Mouse (Mus musculus) embryo, embryonic 10 days (tissue): ENCODE results near the gene Tfr2.
A peak's percentile ranks its signal among the peaks of the same experiment; 100 is the strongest.

Source experiments
- DNase-seq: peaks from one replicate; pipeline ENCODE4 v3.0.0-alpha.2; 2015; ENCODE audit warnings: low spot score

The Tfr2 gene

DNA sequence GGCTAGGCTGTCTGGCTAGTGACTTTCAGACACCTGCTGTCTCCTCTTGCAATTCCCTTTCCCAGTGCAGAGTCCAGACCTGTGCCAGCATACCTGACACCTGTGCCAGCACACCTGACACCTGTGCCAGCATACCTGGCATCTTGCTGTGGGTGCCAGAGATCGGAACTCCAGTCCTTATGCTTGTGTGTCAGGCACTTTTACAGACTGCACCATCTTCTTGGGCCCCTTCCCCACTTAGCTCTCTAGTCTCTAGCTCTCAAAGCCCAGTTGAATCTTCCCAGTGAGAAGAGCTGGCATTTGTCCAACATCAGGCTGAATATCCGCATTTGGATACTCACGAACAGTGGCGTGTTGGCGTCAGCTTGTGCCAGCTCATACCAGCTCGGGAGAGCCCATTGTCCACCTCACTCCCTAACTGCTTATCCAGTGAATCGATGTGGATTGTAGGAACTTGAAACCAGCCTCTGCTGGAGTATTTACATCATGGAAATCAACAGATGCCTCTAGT lies 30.3 kb upstream of the Tfr2 start:
- no peak for DNase-seq

DNA sequence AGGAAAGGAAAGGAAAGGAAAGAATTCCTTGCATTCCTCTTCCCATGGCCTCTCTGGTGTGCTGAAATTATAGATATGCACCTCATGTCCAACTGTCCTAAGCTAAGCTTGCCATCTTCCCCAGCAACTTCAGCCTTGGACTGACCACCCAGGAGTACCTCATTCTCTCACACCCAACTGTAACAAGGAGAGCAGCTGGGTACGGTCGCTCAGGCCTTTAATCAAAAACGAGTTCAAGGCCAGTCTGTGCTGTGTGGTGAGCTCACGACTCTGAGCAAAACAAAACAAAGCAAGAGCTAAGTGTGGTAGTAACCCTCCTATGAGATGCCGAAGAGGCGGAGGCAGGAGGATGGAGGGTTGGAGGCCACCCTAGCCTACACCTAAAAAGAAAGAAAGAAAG lies 28.6 kb upstream of the Tfr2 start:
- no peak for DNase-seq

DNA sequence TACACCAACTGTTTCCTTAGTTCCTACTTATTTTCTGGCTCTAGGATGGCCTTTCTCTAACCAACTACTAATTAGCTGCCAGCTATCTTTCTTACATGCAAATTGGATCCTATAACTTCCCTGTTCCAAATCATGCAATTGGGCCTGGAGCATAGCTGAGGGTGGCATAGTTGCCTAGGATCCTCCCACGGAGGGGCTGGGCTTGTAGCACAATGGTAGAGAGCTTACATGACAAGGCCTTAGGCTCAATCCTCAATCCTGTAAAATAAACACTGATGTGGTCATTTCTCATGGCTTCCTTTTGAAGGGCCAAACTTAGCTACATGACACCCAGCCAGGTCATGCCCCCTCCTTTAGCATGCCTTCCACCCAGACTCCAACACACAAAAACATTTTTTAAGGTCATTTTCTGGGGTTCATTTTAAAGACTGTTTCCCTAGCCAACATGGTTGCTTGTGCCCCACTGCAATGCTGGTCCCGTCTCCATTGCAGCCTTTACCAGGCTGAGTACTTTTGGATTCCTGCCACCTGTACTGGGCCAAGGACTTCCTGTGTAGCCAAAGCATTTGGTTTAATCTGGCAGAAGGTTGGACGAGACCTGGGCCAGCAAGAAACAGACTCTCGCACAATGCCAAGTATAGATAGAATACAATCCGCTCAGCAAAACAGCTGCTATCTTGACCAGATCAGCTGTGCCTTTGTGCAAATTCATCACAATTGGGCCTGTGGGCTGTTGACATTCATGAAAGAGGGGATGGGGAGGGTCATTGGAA lies 27.7 kb upstream of the Tfr2 start:
- DNase-seq = no peak

DNA sequence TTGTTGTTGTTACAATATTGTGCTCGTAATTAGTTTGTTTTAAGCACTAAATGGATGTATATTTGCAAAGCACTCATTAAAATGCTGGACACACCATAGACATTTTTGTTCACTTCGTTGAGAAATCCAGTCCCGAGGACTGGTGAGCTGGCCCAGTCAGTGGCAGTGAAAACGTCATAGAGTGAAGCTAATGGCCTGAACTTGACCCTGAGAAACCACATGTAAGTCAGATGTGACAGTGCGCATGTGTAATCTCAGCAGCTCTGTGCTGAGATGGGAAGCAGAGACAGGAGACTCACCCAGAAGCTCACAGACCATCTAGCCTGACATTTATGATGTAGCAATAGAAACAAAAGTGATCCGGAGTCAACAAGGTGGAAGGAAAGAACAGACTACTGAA lies 24.7 kb upstream of the Tfr2 start:
- DNase-seq = no peak

DNA sequence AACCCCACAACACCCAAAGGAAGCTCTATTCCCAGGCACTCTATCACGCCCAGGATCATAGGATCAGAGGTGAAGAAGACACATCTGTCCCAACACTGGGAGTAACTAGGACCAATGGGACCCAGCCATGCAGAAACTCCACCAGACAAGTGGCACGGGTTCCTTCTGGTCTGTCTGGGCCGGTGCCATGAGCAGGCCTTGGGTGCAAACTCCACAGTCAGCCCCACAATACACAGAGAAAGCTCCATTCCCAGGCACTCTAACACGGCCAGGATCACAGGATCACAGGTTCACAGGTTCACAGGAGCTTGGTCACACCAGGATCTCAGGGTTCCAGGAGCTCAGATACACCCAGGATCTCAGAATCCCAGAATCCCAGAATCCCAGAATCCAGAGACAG lies 24.0 kb upstream of the Tfr2 start:
- no peak for DNase-seq

DNA sequence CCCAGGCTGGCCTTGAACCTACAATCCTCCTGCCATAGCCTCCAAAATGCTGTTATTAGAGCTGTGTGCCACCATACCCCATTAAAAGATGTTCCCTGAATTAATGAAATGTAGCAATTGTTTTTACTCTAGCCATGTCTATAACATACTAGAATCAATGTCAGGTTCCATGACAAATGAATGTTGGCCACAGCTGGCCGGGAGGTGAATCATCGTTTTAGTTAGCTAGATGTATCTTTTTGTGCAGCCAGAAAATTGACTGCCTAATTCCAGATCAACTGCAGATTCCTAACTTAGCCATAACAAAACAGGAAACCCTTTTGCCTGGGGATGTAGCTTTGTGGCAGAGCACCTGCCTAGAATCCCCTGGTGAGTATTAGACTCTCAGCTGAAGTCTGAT lies 19.8 kb upstream of the Tfr2 start:
- DNase-seq = no peak

DNA sequence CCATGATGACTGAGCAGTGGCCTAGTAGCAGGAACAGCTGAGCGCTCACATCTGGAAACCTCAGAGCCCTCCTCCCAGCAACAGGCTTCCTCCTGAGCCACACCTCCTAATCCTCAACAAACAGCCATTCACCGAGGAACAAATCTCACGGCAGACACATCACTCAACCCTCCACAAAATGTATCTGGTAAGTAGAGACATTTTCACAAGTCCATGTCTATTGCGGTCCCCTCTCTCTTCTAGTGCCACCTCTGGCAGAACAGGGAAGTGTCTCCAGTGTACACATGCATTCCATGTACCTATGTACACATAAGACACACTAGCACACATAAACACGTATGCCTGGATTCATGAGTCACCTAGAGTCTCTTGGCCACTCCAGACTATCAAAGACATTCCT lies 18.5 kb upstream of the Tfr2 start:
- DNase-seq = no peak

DNA sequence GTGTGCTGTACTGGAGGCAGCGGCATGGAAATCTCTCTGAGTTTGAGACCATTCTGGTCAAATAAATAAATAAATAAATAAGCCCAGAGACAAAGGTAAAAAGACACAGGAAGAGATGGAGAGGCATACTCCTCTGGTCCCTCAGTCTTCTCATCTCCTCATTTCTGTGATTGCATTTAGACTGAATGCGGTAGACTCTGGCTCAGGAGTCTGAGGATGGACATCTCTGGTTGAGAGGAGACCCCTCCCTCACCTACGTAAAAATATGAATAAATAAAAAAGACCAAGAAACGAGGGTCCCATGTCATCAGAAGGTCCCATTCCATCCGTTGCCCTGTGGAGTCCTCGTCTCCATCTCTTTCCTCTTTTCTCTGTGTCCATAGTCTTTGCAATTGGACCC lies 16.6 kb upstream of the Tfr2 start:
- no peak for DNase-seq

DNA sequence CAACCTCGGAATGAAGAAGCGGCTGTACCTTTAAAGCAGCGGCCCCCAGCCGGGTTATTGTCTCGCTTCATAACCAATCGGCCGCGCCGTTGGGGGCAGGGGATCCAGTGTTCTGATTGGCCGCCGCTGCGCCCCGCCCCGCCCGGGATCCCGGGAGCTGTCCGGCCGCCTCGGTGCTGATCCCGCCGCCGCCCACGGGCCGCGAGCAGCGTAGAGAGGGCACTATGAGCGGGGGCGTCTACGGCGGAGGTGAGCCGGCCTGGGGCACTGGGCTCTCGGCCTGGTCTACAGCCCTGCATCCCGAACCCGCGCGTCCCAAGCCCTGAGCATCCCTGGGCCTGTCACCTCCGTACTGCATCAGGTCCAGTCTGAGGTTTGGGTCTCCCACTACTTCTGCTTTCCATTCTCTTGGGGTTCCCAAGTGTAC lies 16.2 kb upstream of the Tfr2 start, which contains the start of gene Actl6b:
TSS of gene Actl6b (plus strand) at position 107 of the 427 bp plus-strand sequence.
- DNase-seq = peak; percentile 83

DNA sequence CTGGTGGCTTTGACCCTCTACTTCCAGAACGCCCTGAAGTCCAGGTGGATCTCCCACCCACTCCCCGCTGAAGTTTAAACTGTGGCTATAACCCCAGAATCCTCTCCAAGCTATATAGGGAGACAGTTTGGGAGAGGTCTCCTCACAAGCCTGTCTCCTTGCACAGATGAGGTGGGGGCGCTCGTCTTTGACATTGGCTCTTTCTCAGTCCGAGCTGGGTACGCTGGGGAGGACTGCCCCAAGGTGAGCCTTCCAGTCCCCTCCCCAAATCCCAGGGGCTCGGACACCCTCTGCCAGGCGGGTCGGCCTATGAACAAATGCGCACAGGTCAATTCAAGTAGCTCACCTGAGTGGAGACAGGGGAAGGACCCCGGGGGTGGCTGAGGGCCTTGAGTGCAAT lies 15.7 kb upstream of the Tfr2 start:
- no peak for DNase-seq

DNA sequence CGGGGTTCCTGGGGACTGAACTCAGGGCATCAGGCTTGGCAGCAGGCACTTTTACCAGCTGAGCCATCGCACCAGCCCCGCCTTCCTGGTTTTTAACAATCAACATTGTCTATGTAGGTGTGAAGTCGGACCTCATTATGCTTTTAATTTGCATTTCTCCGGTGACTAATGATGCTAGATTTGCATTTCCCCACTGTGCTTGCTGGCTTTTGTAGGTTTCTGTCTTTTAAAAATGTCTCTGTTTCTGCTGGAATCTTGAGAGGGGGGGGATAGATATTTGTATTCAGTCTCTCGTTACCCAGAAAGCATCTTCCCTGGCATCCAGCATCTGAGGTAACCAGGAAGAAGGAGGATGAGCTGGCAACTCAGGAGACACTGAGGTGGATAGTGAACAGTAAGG lies 8.1 kb upstream of the Tfr2 start:
- no peak for DNase-seq

DNA sequence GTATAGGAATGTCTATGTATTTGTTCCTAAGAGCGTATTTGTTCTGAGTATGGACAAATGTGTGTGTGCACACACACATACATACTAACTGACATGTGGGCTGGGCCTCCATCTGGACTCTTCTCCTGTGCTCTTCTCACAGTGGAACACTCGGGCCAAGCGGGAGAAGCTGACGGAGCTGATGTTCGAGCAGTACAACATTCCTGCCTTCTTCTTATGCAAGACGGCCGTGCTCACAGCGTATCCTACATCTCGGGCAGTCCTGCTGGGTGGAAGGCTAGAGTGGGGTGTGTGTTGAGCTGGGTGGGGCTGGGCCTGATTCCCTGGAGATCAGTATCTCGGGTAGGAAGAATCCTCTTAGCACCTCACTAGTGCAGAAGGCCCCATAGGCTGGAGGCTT lies 6.7 kb upstream of the Tfr2 start:
- DNase-seq = no peak

DNA sequence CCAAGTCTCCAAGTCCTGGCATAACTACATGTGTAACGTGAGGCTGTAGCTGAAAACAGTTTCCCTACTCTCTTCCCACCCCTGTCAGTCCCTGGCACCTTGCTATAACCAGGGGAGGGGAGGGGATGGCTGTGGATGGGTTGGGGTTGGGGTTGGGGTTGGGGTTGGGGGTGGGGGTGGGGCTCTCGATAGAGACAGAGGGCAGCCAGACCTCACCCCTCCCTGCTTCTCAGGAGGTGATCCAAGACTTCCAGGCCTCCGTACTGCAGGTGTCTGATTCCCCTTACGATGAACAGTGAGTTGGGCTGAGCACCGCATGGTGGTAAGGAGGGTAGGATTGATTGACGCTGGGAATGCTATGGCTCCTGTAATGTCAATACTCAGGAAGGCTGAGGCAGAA lies 3.9 kb upstream of the Tfr2 start:
- DNase-seq = no peak

DNA sequence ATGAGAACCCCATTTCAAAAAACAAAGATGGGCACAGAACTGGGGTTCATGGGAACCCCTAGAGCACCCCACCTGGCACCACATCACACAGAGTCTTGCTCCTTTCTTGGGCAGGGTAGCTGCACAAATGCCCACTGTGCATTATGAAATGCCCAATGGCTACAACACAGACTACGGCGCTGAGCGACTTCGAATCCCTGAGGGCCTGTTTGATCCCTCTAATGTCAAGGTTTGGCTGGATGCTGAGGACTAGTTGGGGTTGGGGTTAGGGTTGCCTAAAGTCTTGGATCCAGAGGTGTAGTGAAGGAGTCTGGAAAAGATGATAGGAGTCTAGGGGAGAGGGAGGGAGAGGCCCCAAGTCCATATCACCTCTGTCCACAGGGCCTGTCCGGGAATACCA lies 3.2 kb upstream of the Tfr2 start:
- no peak for DNase-seq

DNA sequence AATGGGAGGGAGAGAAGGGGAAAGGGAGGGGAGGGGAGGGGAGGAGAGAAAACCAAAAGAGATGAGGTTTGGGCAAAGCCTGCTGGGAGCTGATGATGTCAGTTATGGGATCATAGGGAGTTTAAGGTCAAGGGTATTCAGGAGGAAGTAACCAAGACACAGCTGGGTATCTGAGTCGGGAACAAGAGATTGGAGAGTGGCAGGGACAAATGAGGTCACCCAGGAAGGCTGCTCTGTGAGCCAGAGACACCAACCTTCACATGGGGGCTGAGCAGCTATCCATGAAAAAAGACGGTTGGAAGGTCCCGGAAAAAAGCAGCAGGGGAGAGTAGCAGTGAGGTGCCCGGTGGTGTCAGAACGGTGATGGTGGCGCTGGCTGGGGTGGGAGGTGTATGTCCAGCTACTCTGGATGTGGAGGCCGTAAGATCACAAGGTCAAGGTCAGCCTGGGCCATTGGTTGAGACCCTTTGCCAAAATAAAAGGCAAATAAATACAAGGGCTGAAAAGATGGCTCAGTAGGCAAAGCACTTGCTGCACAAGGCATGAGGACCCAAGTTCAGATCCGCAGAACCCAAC lies 1.3 kb upstream of the Tfr2 start:
- no peak for DNase-seq

DNA sequence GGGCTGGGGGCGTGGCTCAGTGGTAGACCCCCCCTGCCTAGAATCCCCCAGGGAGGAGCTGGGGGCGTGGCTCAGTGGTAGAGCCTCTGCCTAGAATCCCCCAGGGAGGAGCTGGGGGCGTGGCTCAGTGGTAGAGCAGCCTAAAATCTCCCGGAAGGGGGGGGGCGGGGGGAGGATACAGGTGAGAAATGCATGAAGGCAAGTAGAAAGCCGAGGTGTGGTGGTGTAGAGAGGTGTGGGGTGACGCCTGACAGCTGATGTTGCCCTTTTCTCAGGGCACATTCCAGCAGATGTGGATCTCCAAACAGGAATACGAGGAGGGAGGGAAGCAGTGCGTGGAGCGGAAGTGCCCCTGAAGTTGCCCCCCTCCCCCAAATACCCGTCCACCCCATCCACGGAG lies 609 bp upstream of the Tfr2 start:
- no peak for DNase-seq

DNA sequence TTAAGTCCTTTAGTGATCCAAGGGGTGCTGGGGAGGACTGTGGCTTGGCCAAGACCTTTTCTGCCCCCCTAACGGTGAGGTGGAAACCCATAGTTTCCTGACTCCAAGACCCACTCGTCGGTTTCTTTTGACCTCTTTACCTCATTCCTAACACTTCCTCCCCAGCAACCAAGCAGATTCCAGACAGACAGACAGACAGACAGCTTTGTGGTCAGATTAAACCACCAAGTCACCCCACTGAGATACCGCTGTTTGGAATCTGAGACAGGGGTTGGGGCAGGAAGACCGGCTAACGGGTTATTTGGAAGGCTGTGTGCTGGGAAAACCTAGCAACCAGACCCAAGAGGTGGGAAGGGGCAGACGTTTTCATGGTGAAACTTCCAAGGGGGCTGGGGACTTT lies 541 bp downstream of the Tfr2 start:
- DNase-seq = no peak

DNA sequence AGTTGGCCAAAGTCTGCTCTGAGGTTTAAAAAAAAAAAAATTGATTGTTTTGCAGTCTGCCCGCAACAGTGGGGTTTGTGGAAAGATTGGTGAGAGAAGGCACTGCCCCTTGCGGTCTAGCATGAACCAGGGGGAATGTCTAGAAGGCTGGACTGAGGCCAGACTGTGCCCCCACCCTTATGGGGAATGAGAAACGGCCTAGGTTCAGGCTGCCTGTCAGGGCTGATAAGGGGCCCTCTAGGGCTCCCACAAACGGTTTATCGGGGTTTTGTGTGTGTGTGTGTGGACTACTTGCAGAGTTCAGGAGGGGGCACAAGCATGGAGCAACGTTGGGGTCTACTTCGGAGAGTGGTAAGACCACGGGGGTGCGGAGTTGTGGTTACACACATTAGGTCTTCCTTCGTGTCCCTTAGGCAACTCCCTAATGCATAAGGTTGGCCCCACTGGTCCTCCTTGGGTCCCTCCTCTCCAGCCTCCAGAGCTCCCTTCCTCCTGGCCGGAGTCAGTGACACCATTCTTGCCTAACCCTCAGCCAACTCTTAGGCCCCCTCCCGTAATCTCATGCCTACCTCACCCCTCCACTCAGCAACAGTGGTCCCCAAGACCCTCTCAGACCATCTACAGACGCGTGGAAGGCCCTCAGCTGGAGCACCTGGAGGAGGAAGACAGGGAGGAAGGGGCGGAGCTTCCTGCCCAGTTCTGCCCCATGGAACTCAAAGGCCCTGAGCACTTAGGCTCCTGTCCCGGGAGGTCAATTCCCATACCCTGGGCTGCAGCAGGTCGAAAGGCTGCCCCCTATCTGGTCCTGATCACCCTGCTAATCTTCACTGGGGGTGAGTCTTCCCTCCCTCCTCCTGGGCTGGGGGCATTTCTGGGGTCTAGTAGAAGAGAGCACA lies 1.3 kb downstream of the Tfr2 start:
- DNase-seq = no peak

DNA sequence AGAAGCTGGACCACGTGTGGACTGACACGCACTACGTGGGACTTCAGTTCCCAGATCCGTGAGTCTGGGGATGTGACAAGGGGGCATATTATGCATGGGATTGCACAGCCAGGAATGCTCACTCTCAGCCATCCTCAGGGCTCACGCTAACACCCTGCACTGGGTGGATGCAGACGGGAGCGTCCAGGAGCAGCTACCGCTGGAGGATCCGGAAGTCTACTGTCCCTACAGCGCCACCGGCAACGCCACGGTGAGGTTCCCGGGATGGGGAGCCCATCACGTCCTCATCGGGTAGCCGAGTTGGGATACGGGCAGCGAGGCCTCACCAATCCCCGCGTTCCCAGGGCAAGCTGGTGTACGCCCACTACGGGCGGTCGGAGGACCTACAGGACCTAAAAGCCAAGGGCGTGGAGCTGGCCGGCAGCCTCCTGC lies 4.8 kb downstream of the Tfr2 start:
- peak; percentile 77 for DNase-seq

DNA sequence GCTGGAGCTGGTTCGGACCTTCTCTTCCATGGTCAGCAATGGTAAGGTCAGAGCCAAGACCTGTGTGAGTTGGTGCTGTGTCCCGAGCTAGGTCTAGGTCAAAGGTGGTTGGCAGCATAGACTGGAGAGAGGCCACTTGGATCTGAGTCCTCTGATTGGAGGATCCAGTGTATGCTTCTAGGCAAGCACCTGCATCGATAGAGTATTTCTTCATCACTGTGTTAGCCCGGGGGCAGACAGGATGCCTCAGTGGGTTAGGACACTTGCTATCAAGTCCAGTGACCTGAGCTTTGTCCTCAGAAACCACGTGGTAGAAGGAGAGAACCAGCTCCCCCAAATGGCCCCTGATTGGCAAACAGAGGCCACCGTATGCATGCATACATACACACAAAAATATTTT lies 10.6 kb downstream of the Tfr2 start:
- no peak for DNase-seq

DNA sequence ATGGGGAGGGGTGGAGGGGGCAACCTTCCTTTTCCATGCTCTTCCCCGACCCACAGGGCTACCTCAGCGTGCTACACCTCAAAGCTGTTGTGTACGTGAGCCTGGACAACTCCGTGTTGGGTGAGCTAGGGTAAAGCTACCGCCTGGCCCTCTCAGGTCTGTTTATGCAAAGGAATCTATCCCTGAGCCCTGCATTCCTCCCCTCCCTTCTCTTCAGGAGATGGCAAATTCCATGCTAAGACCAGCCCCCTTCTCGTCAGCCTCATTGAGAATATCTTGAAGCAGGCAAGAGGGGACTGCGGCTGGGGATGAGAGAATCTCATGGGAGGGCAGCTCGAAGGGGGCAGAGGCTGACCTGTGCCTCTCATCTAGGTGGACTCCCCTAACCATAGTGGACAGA lies 13.1 kb downstream of the Tfr2 start:
- no peak for DNase-seq

DNA sequence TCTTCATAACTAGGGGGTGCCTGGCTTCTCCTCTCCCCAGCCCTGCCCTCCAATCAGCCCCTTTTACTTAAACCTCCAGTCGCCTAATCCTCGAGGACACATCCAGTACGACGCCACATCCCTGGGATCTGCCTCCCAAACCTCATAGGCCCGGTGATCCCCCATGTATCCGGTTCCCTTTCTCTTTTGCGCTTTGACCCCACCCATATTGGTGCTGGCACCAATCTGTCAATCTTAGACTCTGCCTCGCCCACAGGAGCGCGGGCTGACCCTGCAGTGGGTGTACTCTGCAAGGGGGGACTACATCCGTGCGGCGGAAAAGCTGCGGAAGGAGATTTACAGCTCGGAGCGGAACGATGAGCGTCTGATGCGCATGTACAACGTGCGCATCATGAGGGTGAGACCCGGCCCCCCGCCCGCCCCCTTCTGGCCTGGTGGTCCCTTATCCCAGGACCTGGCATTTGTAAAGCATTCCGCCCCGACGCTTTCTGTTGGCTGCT lies 14.1 kb downstream of the Tfr2 start:
- peak; percentile 64 for DNase-seq

DNA sequence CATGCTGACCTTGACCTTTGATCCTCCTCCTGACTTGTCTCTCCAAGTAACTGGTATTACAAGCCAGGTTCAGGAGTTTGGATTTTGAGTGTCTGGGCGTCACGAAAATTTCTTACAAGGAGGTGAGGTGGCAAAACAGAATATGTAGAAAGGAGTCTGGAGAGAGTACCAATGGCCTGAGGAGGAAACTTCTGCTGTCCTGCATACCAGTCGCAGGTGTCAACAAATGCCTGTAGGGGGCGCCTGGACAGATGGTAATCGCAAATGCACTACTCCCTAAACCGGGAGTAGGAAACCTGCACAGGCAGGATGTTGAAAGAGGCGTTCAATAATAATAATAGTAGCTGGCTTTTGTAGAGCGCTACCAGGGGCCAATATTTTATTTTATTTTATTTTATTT lies 15.3 kb downstream of the Tfr2 start:
- peak; percentile 60 for DNase-seq
